Mouse (Mus musculus): Measurements from ENCODE around the gene Psma7. TPM values are rescaled to one million over a fixed set of nuclear protein-coding genes. Genes with fewer than 3 reads are reported as not detected.

The Psma7 gene
- total RNA-seq, 4 experiments from 2014 or later: 195 to 232 (median 215) TPM

DNA sequence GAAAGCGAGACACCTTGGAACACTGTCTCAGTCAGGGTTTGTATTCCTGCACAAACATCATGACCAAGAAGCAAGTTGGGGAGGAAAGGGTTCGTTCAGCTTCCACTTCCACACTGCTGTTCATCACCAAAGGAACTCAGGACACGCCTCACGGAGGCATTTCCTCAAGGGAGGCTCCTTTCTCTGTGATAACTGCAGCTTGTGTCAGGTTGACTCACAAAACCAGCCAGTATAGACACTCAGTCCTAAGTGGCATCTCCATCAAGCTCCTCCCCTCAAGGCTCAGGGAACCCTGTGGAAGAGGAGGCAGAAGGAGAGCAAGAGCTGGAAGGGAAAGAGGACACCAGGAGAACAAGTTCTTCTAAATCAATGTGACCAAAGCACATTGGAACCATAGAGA is 43.8 kb downstream of the Psma7 start:
- no peak for DNase-seq

DNA sequence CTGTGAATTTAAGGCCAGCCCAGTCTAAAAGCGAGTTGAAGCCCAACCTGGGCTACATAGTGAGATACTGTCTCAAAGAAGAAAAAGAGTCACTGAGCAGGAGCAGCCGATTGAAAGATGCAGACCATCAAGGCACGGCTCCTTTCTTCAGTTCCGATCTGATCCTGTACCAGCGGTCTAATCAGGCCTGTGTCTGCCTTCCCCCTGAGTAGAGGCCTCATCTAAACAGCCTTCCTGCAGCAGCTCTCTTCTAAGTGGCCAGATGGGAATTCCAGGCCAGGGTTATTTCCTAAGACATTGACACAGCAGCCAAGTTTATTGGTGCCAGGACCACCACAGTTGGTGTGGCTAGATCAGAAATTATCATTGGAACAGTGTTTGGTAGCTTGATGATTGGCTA is 49.2 kb downstream of the Psma7 start:
- no peak for DNase-seq

DNA sequence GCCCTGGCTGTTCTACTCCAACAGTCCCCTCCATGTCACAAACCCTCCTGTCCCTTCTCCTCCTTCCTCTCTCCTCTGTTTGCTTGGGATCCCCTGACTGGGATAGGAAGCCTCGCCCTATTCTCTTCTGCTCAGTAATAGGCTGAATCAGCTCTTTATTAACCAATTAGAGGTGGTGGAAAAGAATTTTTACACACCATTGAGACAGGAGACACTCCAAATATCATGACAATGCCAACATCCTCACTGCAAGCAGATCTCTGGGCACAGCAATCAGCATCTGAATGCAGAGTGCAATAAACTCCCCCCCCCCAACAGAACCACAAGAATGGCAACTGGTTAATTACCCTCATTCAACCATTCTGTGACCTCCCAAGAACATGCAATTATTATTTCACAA is 53.1 kb downstream of the Psma7 start:
- no peak for DNase-seq

DNA sequence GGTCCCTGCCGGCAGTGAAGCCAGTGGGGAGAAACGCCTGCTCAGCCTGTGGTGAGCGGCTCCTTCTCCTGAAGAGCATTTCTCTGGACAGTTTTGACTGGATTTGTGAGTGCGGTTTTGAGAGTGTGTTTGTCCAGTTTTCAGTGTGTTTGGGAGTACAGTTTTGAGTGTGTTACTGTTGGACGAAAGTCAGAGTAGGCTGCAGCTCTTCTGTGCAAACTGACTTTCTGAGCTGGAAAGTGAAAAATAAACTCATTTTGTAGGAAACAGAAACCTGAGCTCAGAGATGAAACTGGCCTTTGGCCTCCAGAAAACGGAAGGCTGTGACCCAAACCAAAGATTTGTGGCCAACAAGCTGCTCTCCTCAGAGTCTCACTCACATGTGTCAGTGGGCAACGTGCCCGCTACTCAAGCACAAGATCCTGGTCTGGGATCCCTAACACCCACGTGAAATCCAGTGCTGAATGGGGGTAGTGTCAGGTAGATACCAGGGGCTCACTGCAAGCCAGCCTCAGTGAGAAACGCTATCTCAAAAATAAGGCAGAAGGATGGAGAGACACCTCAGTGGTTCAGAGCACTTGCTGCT is 55.7 kb downstream of the Psma7 start:
- no peak for DNase-seq

Other genes with a start within 250 kb of the Psma7 start
- gene Taf4, start 65.8 kb downstream of the Psma7 start, total RNA-seq (2022): 10 to 100 TPM; 16.8 to 22.8 (median 19.6) TPM
- 10 to 100 TPM; 41.8 to 54.8 (median 48.5) TPM for gene Lsm14b, start 17.4 kb downstream of the Psma7 start, total RNA-seq (2022)
- 10 to 100 TPM in 3 of 4 experiments, 1 to 10 TPM in 1; 9.9 to 14.3 (median 11.7) TPM for gene Ss18l1, start 76 bp upstream of the Psma7 start, total RNA-seq (2022)
- gene Mtg2, start 28.2 kb upstream of the Psma7 start, total RNA-seq (2022): 10 to 100 TPM; 17.3 to 26.1 (median 21.6) TPM
- under 1 TPM; 0.17 to 0.89 (median 0.27) TPM for gene Hrh3, start 62.1 kb upstream of the Psma7 start, total RNA-seq (2022)
- 10 to 100 TPM; 41.8 to 61.6 (median 48.6) TPM for gene Osbpl2, start 76.9 kb upstream of the Psma7 start, total RNA-seq (2022)
- 100 to 1,000 TPM; 158 to 178 (median 163) TPM for gene Adrm1, start 129.1 kb upstream of the Psma7 start, total RNA-seq (2022)
- 10 to 100 TPM; 27.7 to 97.1 (median 46.8) TPM for gene Lama5, start 183.4 kb upstream of the Psma7 start, total RNA-seq (2022)
- 1,000 to 10,000 TPM in 1 of 4 experiments, 100 to 1,000 TPM in 3; 772 to 1,010 (median 917) TPM for gene Rps21, start 214.9 kb upstream of the Psma7 start, total RNA-seq (2022)
- gene Cables2, start 231.1 kb upstream of the Psma7 start, total RNA-seq (2022): 10 to 100 TPM; 13.6 to 17.0 (median 15.1) TPM
- gene Rbbp8nl, start 247.4 kb upstream of the Psma7 start, total RNA-seq (2022): not detected

Measured in adrenal gland, adult 8-10 months (tissue).